26 mouse cellular contexts compared by ENCODE assay signal in genomic region chr15:24022137-24022536, GRCm38 (mm10).
DNase-seq lines count a peak whose midpoint lies in the region; ATAC-seq and TF ChIP-seq lines count a peak whose summit lies in the region.
"Had no signal": no experiment of that assay in that cellular context is flagged by ENCODE, and none has a peak within 500 bp of the region (broad histone marks: within the 10 kb centered on the region; RNA-seq: fewer than 3 reads in every experiment).

No protein-coding gene starts in this region.

- no peak overlapping the region for H3K27ac ChIP-seq in forebrain, embryonic 16.5 days (ENCODE audit: low read length)
- H3K27ac ChIP-seq in forebrain, embryonic 10.5 days: no peak overlapping the region
- H3K27ac ChIP-seq in cerebellum, adult 2 months (ENCODE audit: insufficient read depth, low read length): no peak overlapping the region
- H3K27ac ChIP-seq: embryonic facial prominence, embryonic 13.5 days; heart, embryonic 13.5 days; hindbrain, embryonic 15.5 days; intestine, embryonic 15.5 days; limb, embryonic 13.5 days; liver, embryonic 12.5 days had no signal

- H3K9me3 ChIP-seq in forebrain, embryonic 16.5 days (ENCODE audit: control insufficient read depth, low read length): no peaks in the 10 kb centered on the region
- H3K9me3 ChIP-seq in forebrain, embryonic 10.5 days: no peaks in the 10 kb centered on the region; the same call in 1 of the 2 replicates
- H3K9me3 ChIP-seq: embryonic facial prominence, embryonic 13.5 days; heart, embryonic 13.5 days; hindbrain, embryonic 15.5 days; intestine, embryonic 15.5 days; limb, embryonic 13.5 days; liver, embryonic 12.5 days had no signal

- H3K4me2 ChIP-seq in forebrain, embryonic 16.5 days (ENCODE audit: low read length): no peak overlapping the region
- H3K4me2 ChIP-seq: embryonic facial prominence, embryonic 13.5 days; heart, embryonic 13.5 days; hindbrain, embryonic 15.5 days; intestine, embryonic 15.5 days; limb, embryonic 13.5 days; liver, embryonic 12.5 days; midbrain, embryonic 11.5 days had no signal

- no peak for DNase-seq in forebrain, embryonic 10.5 days (ENCODE audit: extremely low spot score, low spot score)
- DNase-seq in brain, embryonic 14.5 days (ENCODE audit: low read depth): peak; percentile 46
- peak; percentile 21 to 79 for DNase-seq in cerebellum, adult 2 months
- DNase-seq in cerebellum, postnatal 36 days: peak; percentile 34 to 50
- DNase-seq in right cerebral cortex, postnatal 14 days: no peak
- no peak for DNase-seq in Muller cell, postnatal 12 days (ENCODE audit: inconsistent ontology term)
- DNase-seq: embryo, embryonic 11 days; gastrocnemius, postnatal 25 days; heart, adult 18-20 months; kidney, adult 8-10 months; kidney, postnatal 10 days; layer of hippocampus, postnatal 36 days; lung, adult 18-20 months; lung, postnatal 10 days; right cerebral cortex, postnatal 25 days; spleen, adult 18-20 months had no signal

- no peaks in the 10 kb centered on the region for H3K4me1 ChIP-seq in forebrain, embryonic 16.5 days (replicated peaks; ENCODE audit: control insufficient read depth, insufficient read depth, low read length)
- no peaks in the 10 kb centered on the region for H3K4me1 ChIP-seq in forebrain, embryonic 10.5 days
- H3K4me1 ChIP-seq in cerebellum, adult 2 months (ENCODE audit: control insufficient read depth, insufficient read depth, low read length): peaks cover 4% of the 10 kb centered on the region; the same call in 1 of the 2 replicates
- H3K4me1 ChIP-seq: embryonic facial prominence, embryonic 13.5 days; heart, embryonic 13.5 days; hindbrain, embryonic 15.5 days; intestine, embryonic 15.5 days; limb, embryonic 13.5 days; liver, embryonic 12.5 days had no signal

- ATAC-seq in forebrain, embryonic 16.5 days: 0 out of 2 replicates have a peak, but pooled peaks have one; percentile 28
- ATAC-seq: intestine, embryonic 15.5 days; liver, embryonic 12.5 days; Patski had no signal

- no peak overlapping the region for H3K9ac ChIP-seq in forebrain, embryonic 16.5 days (replicated peaks; ENCODE audit: low read depth, low read length)
- H3K9ac ChIP-seq: embryonic facial prominence, embryonic 13.5 days; heart, embryonic 13.5 days; hindbrain, embryonic 15.5 days; intestine, embryonic 15.5 days; limb, embryonic 13.5 days; liver, embryonic 12.5 days had no signal

- TF ChIP-seq CTCF in brain, embryonic 14.5 days (IDR thresholded peaks at IDR 0.05; ENCODE audit: borderline replicate concordance, extremely low read depth, insufficient read depth, insufficient read length): no peak
- TF ChIP-seq CTCF in cerebellum, adult 2 months (IDR thresholded peaks at IDR 0.05; ENCODE audit: borderline replicate concordance, insufficient read depth, low read depth, low read length): no peak

- H3K27me3 ChIP-seq in forebrain, embryonic 16.5 days (replicated peaks; ENCODE audit: control insufficient read depth, insufficient read depth, low read length): no peaks in the 10 kb centered on the region
- no peaks in the 10 kb centered on the region for H3K27me3 ChIP-seq in forebrain, embryonic 10.5 days (ENCODE audit: poor library complexity, severe bottlenecking)
- H3K27me3 ChIP-seq in cerebellum, adult 2 months (ENCODE audit: control insufficient read depth, insufficient read depth, low read length): no peaks in the 10 kb centered on the region
- H3K27me3 ChIP-seq: embryonic facial prominence, embryonic 13.5 days; heart, embryonic 13.5 days; hindbrain, embryonic 15.5 days; intestine, embryonic 15.5 days; limb, embryonic 13.5 days; liver, embryonic 12.5 days; Patski had no signal

- H3K4me3 ChIP-seq in forebrain, embryonic 16.5 days (replicated peaks; ENCODE audit: low read length): no peak overlapping the region
- no peak overlapping the region for H3K4me3 ChIP-seq in forebrain, embryonic 10.5 days
- H3K4me3 ChIP-seq in cerebellum, adult 2 months (replicated peaks; ENCODE audit: insufficient read depth, low read depth, low read length): no peak overlapping the region
- H3K4me3 ChIP-seq: embryonic facial prominence, embryonic 13.5 days; erythroblast, embryonic 14.5 days; heart, embryonic 13.5 days; hindbrain, embryonic 15.5 days; intestine, embryonic 15.5 days; limb, embryonic 13.5 days; liver, embryonic 12.5 days had no signal

- H3K36me3 ChIP-seq in forebrain, embryonic 16.5 days (ENCODE audit: control insufficient read depth, insufficient read depth): no peaks in the 10 kb centered on the region
- no peaks in the 10 kb centered on the region for H3K36me3 ChIP-seq in forebrain, embryonic 10.5 days (replicated peaks)
- H3K36me3 ChIP-seq: embryonic facial prominence, embryonic 13.5 days; heart, embryonic 13.5 days; hindbrain, embryonic 15.5 days; intestine, embryonic 15.5 days; limb, embryonic 13.5 days; liver, embryonic 12.5 days had no signal

- TF ChIP-seq POLR2A in brain, embryonic 14.5 days (IDR thresholded peaks at IDR 0.05; ENCODE audit: borderline replicate concordance, extremely low read depth, insufficient read depth, insufficient read length, poor library complexity, severe bottlenecking): no peak
- TF ChIP-seq POLR2A in cerebellum, adult 2 months (IDR thresholded peaks at IDR 0.05; ENCODE audit: borderline replicate concordance, insufficient read depth, low read length): no peak

Comparison
In these comparisons a context has a peak if more than half of its experiments do, and no peak if none do; other contexts are left out.
1. DNase-seq: peak in brain, embryonic 14.5 days (single experiment), cerebellum, adult 2 months (2 of 2) and cerebellum, postnatal 36 days (2 of 2); none in forebrain, embryonic 10.5 days (single experiment), right cerebral cortex, postnatal 14 days (single experiment) and Muller cell, postnatal 12 days (single experiment).